Mouse (Mus musculus): ENCODE data around the gene 6030458C11Rik. TPM values are rescaled to one million over a fixed set of nuclear protein-coding genes. Genes with fewer than 3 reads are reported as not detected.

The 6030458C11Rik gene
- polyA plus RNA-seq, 1 experiment from 2014 or later, result 40.2 TPM

Small RNA genes lying within 50 kb of the gene (microRNA-seq; reads per million reads assigned to microRNA genes)
- not detected for gene Gm47288 (ENCODE audit: borderline number of aligned reads)

Other genes starting within 250 kb of the 6030458C11Rik start
- 39.4 and 43.7 TPM in 2 replicates for gene Pdzd2, start 84.7 kb downstream of the 6030458C11Rik start, polyA plus RNA-seq (2015; fragmentation: Nextera tagmentation; extraction: Ambion mirVana)
- 33.0 and 38.2 TPM in 2 replicates for gene Drosha, start 166 bp upstream of the 6030458C11Rik start, polyA plus RNA-seq (2015; fragmentation: Nextera tagmentation; extraction: Ambion mirVana)